Mouse (Mus musculus): ENCODE results near the gene Emc7. TPM values are rescaled to one million over a fixed set of nuclear protein-coding genes. Genes with fewer than 3 reads are reported as not detected.
A peak's percentile ranks its signal among the peaks of the same experiment; 100 is the strongest.

Emc7 gene
- total and polyA plus RNA-seq, 3 experiments, result 1.8 to 15.0 (median 11.9) TPM

GRCm38 (mm10) chr2:112507444-112507843, 52.6 kb downstream of the Emc7 start:
- TF ChIP-seq GATA1 (IDR thresholded peaks at IDR 0.05; ENCODE audit: borderline replicate concordance, low read length) (no peak), POLR2AphosphoS5 (IDR thresholded peaks at IDR 0.05; ENCODE audit: insufficient replicate concordance, low read depth, low read length) (no peak), CTCF (IDR thresholded peaks at IDR 0.05; ENCODE audit: low read depth, low read length) (no peak), TAL1 (conservative IDR thresholded peaks at IDR 0.05; ENCODE audit: low read depth, low read length) (no peak), GATA2 (IDR thresholded peaks at IDR 0.05; ENCODE audit: borderline replicate concordance, low read depth, low read length) (no peak)
- Histone ChIP-seq H3K36me3 (replicated peaks) (peaks cover 15% of the 10 kb centered on the region), H3K4me3 (ENCODE audit: low read depth, low read length) (no peak overlapping the region), H3K4me1 (ENCODE audit: insufficient read depth, low read depth, low read length) (peaks cover 61% of the 10 kb centered on the region), H3K27me3 (ENCODE audit: insufficient read depth, low read length) (no peaks in the 10 kb centered on the region), H3K9me3 (replicated peaks) (no peaks in the 10 kb centered on the region)
- DNase-seq (ENCODE audit: low spot score) (no peak), ATAC-seq (ENCODE audit: extremely low read depth, insufficient number of reproducible peaks, low FRiP score, poor library complexity, severe bottlenecking) (no peak)

DNA sequence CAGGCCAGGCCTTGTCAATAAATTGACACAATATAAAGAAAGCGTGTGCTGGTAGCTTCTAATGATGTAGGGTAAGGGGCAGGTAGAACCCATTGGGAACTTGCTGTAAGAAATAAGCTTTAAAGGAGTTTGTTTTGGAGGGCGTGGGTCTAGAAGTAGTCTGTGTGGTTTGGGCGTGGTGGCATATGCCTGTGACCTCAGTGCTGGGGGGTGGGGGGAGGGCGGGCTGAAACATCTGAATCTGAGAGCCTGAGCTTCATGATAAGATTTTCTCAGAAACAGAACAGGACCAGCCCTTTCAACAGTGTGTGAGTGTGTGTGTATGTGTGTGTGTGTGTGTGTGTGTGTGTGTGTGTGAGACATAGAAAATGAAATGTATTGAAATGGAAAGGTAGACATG, 55.3 kb downstream of the Emc7 start:
- no peak for TF ChIP-seq CTCF (IDR thresholded peaks at IDR 0.05; ENCODE audit: low read depth, low read length)
- TF ChIP-seq TAL1 (conservative IDR thresholded peaks at IDR 0.05; ENCODE audit: low read depth, low read length), result peak; percentile 58
- TF ChIP-seq GATA1 (IDR thresholded peaks at IDR 0.05; ENCODE audit: borderline replicate concordance, low read length), result no peak
- peaks cover 14% of the 10 kb centered on the region for H3K36me3 ChIP-seq (replicated peaks)
- no peaks in the 10 kb centered on the region for H3K9me3 ChIP-seq (replicated peaks)
- peak; percentile 97 for ATAC-seq (ENCODE audit: extremely low read depth, insufficient number of reproducible peaks, low FRiP score, poor library complexity, severe bottlenecking)
- peak; percentile 55 for DNase-seq (ENCODE audit: low spot score)
- H3K4me3 ChIP-seq (ENCODE audit: low read depth, low read length), result no peak overlapping the region; the same call in 1 of the 2 replicates
- H3K27me3 ChIP-seq (ENCODE audit: insufficient read depth, low read length), result no peaks in the 10 kb centered on the region
- peaks cover 53% of the 10 kb centered on the region for H3K4me1 ChIP-seq (ENCODE audit: insufficient read depth, low read depth, low read length)

GRCm38 (mm10) chr2:112513036-112513435, 58.2 kb downstream of the Emc7 start:
- Histone ChIP-seq H3K4me3 (ENCODE audit: low read depth, low read length) (no peak overlapping the region), H3K9me3 (replicated peaks) (no peaks in the 10 kb centered on the region), H3K36me3 (replicated peaks) (peaks cover 26% of the 10 kb centered on the region), H3K4me1 (ENCODE audit: insufficient read depth, low read depth, low read length) (peaks cover 32% of the 10 kb centered on the region), H3K27me3 (ENCODE audit: insufficient read depth, low read length) (no peaks in the 10 kb centered on the region)
- TF ChIP-seq GATA1 (IDR thresholded peaks at IDR 0.05; ENCODE audit: borderline replicate concordance, low read length) (no peak), CTCF (IDR thresholded peaks at IDR 0.05; ENCODE audit: low read depth, low read length) (no peak), POLR2AphosphoS5 (IDR thresholded peaks at IDR 0.05; ENCODE audit: insufficient replicate concordance, low read depth, low read length) (no peak), GATA2 (IDR thresholded peaks at IDR 0.05; ENCODE audit: borderline replicate concordance, low read depth, low read length) (no peak), TAL1 (conservative IDR thresholded peaks at IDR 0.05; ENCODE audit: low read depth, low read length) (no peak)
- ATAC-seq (ENCODE audit: extremely low read depth, insufficient number of reproducible peaks, low FRiP score, poor library complexity, severe bottlenecking) (no peak), DNase-seq (ENCODE audit: low spot score) (no peak)

- Histone ChIP-seq H3K4me1 (ENCODE audit: insufficient read depth, low read depth, low read length) (peaks cover 13% of the 10 kb centered on the region; the same call in 1 of the 2 replicates), H3K27me3 (ENCODE audit: insufficient read depth, low read length) (no peaks in the 10 kb centered on the region), H3K4me3 (ENCODE audit: low read depth, low read length) (no peak overlapping the region), H3K36me3 (replicated peaks) (peaks cover 33% of the 10 kb centered on the region), H3K9me3 (replicated peaks) (no peaks in the 10 kb centered on the region)
- DNase-seq (ENCODE audit: low spot score) (no peak), ATAC-seq (ENCODE audit: extremely low read depth, insufficient number of reproducible peaks, low FRiP score, poor library complexity, severe bottlenecking) (no peak)
- no peak for TF ChIP-seq GATA2 (IDR thresholded peaks at IDR 0.05; ENCODE audit: borderline replicate concordance, low read depth, low read length)
- no peak for TF ChIP-seq TAL1 (conservative IDR thresholded peaks at IDR 0.05; ENCODE audit: low read depth, low read length)
- TF ChIP-seq CTCF (IDR thresholded peaks at IDR 0.05; ENCODE audit: low read depth, low read length), result no peak
Measured at GRCm38 (mm10) chr2:112516728-112517127, 61.9 kb downstream of the Emc7 start.

GRCm38 (mm10) chr2:112517218-112517617, 62.4 kb downstream of the Emc7 start:
- H3K36me3 ChIP-seq (replicated peaks), result peaks cover 33% of the 10 kb centered on the region
- no peak overlapping the region for H3K4me3 ChIP-seq (ENCODE audit: low read depth, low read length)
- ATAC-seq (ENCODE audit: extremely low read depth, insufficient number of reproducible peaks, low FRiP score, poor library complexity, severe bottlenecking), result no peak
- no peak for TF ChIP-seq POLR2AphosphoS5 (IDR thresholded peaks at IDR 0.05; ENCODE audit: insufficient replicate concordance, low read depth, low read length)
- no peak for TF ChIP-seq GATA1 (IDR thresholded peaks at IDR 0.05; ENCODE audit: borderline replicate concordance, low read length)
- no peak for TF ChIP-seq TAL1 (conservative IDR thresholded peaks at IDR 0.05; ENCODE audit: low read depth, low read length)
- no peak for TF ChIP-seq GATA2 (IDR thresholded peaks at IDR 0.05; ENCODE audit: borderline replicate concordance, low read depth, low read length)
- TF ChIP-seq CTCF (IDR thresholded peaks at IDR 0.05; ENCODE audit: low read depth, low read length), result no peak
- DNase-seq (ENCODE audit: low spot score), result no peak
- peaks cover 13% of the 10 kb centered on the region; the same call in 1 of the 2 replicates for H3K4me1 ChIP-seq (ENCODE audit: insufficient read depth, low read depth, low read length)
- no peaks in the 10 kb centered on the region for H3K9me3 ChIP-seq (replicated peaks)
- no peaks in the 10 kb centered on the region for H3K27me3 ChIP-seq (ENCODE audit: insufficient read depth, low read length)

DNA sequence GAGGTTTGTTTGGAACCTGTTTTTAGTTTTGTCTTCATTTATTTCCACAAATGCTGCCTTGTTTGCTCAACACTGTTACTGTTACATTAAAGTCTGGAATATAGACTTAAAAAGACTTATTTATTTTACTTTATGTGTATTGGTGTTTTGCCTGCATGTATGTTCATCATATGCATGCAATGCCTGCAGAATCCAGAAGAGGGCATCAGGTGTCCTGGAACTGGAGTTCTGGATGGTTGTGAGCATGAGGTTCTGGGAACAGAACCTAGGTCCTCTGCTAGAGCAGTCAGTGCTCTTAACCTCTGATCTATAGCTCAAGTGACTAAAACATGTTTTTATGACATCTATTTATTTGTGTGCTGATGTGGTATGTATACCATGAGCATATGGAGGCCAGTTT, 63.7 kb downstream of the Emc7 start:
- Histone ChIP-seq H3K4me3 (ENCODE audit: low read depth, low read length) (no peak overlapping the region), H3K4me1 (ENCODE audit: insufficient read depth, low read depth, low read length) (peaks cover 2% of the 10 kb centered on the region), H3K27me3 (ENCODE audit: insufficient read depth, low read length) (no peaks in the 10 kb centered on the region), H3K9me3 (replicated peaks) (no peaks in the 10 kb centered on the region), H3K36me3 (replicated peaks) (peaks cover 37% of the 10 kb centered on the region)
- ATAC-seq (ENCODE audit: extremely low read depth, insufficient number of reproducible peaks, low FRiP score, poor library complexity, severe bottlenecking) (no peak), DNase-seq (ENCODE audit: low spot score) (no peak)
- TF ChIP-seq POLR2AphosphoS5 (IDR thresholded peaks at IDR 0.05; ENCODE audit: insufficient replicate concordance, low read depth, low read length), result no peak
- no peak for TF ChIP-seq TAL1 (conservative IDR thresholded peaks at IDR 0.05; ENCODE audit: low read depth, low read length)
- no peak for TF ChIP-seq GATA2 (IDR thresholded peaks at IDR 0.05; ENCODE audit: borderline replicate concordance, low read depth, low read length)
- no peak for TF ChIP-seq CTCF (IDR thresholded peaks at IDR 0.05; ENCODE audit: low read depth, low read length)
- no peak for TF ChIP-seq GATA1 (IDR thresholded peaks at IDR 0.05; ENCODE audit: borderline replicate concordance, low read length)
